Mouse (Mus musculus): ENCODE data around the gene Cutal. TPM values are rescaled to one million over a fixed set of nuclear protein-coding genes. Genes with fewer than 3 reads are reported as not detected.
A peak's percentile ranks its signal among the peaks of the same experiment; 100 is the strongest.

Gene Cutal
- polyA plus RNA-seq, 1 experiment from 2014 or later = 0.23 TPM

DNA sequence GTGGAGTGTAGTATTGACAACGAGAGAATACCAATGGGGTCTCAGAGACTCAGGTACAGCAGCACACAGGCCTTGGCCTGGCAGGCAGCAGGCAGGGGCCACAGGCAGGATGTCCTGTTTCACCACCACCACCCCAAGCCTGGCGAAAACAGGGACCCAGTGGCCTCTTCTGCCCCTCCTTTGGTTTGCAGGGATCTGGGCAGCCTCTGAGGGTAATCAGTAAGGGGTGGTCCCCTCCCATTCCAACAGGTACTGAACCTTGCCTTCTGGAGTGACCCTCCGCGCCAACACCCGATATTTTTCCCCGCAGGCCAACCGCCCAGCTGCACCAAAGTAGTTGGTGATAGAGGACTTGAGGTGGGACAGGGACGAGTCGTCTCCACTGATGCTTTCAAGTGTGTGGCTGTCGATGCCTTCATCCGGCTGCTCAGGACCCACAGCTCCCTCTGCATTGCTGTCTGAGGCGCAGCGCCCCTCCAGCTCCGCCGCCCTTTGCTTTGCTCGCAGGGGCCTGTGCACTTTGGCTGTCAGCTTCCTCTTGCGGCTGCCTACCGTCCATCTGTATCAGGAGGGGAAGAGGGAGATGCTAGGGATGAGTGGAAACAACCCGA is 21.4 kb downstream of the Cutal start:
- no peaks in the 10 kb centered on the region for H3K36me3 ChIP-seq
- no peaks in the 10 kb centered on the region for H3K27me3 ChIP-seq
- H3K9ac ChIP-seq = no peak overlapping the region
- no peak overlapping the region for H3K4me2 ChIP-seq (replicated peaks)
- H3K9me3 ChIP-seq (replicated peaks) = no peaks in the 10 kb centered on the region
- H3K4me1 ChIP-seq = no peaks in the 10 kb centered on the region
- no peak overlapping the region for H3K27ac ChIP-seq
- WGBS = 78% methylated on average over 19 of the region's 19 CpGs
- ATAC-seq (ENCODE audit: low FRiP score) = no peak
- no peak overlapping the region for H3K4me3 ChIP-seq

DNA sequence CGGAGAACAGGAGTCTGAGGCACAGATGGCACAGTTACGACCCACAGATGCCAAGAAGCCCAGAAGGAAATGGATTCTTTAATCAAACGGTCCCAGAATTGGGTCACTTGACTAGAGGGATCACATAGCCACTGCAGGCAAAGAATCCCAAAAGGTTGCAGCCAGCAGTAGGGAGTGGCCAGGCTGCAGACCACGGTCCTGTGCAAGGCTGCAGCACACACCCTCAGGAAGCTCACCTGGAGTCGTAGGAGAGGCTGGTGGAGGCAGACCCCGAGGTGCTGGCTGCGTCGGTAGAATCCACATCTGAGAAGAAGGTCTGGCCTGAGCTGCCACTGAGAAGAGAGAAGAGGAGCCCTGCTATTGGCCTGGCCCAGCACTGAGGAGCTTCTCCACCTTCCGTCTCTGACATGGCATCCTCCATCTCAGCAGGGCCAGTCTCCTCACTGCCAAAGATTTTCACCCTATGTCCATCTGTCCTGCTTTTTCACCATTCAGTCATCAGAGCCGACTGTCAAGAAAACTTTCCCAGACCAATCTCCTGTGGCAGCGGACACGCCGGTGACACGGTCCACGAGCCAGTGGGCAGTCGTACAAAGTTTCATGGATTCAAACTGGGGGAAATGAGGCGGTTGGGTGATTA is 22.7 kb downstream of the Cutal start:
- ATAC-seq (ENCODE audit: low FRiP score) = no peak
- no peaks in the 10 kb centered on the region for H3K27me3 ChIP-seq
- no peak overlapping the region for H3K4me3 ChIP-seq
- no peak overlapping the region for H3K4me2 ChIP-seq (replicated peaks)
- no peak overlapping the region for H3K27ac ChIP-seq
- no peaks in the 10 kb centered on the region for H3K36me3 ChIP-seq
- no peaks in the 10 kb centered on the region for H3K9me3 ChIP-seq (replicated peaks)
- H3K4me1 ChIP-seq = no peaks in the 10 kb centered on the region
- WGBS = 84% methylated on average over 17 of the region's 17 CpGs
- no peak overlapping the region for H3K9ac ChIP-seq

DNA sequence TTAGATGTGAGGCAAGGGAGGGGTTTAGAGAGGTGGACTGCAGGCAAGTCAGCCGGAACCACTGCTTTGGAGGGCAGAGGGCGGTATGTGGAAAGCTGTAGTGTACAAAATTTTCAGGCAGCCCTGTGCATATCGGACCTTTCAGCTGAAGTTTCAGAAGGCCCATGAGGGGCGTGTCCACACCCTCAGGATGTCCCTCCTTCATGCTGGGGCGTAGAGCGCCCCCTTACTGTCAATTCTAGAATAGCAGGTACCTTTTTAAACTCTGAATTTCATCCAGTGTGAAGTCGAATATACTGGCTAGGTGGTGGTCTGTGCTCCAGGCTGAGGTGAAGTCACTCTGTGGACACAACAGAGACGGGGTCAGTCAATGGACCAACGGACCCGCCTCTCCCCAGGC is 23.6 kb downstream of the Cutal start:
- WGBS = 26% methylated on average over 10 of the region's 10 CpGs
- no peaks in the 10 kb centered on the region for H3K4me1 ChIP-seq
- H3K9ac ChIP-seq = no peak overlapping the region
- ATAC-seq (ENCODE audit: low FRiP score) = no peak
- no peaks in the 10 kb centered on the region for H3K36me3 ChIP-seq
- no peaks in the 10 kb centered on the region for H3K9me3 ChIP-seq (replicated peaks)
- H3K4me3 ChIP-seq = no peak overlapping the region
- no peak overlapping the region for H3K4me2 ChIP-seq (replicated peaks)
- H3K27ac ChIP-seq = no peak overlapping the region
- H3K27me3 ChIP-seq = no peaks in the 10 kb centered on the region

DNA sequence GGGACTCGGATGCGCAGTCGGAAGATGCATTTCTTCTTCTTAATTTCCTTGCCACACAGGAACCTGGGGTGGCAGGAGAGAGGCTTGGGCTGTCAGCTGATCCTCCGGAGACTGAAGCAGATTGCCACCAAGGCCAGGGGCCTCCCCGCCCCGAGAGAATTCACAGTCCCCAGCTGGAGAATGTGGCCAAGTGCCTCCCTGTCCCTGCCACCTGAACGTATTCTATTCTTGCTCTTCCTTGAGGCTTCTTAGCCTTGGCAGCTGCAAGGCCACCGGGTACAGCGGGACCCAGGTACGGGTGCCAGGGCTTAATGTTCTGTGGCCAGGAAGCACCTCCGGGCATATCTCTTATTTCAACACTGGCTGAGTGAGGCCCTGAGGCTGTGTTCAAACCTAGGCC is 25.5 kb downstream of the Cutal start:
- Histone ChIP-seq H3K4me1 (peaks cover 7% of the 10 kb centered on the region), H3K27ac (no peak overlapping the region), H3K9me3 (replicated peaks) (no peaks in the 10 kb centered on the region), H3K36me3 (no peaks in the 10 kb centered on the region), H3K9ac (no peak overlapping the region), H3K4me2 (replicated peaks) (no peak overlapping the region), H3K27me3 (no peaks in the 10 kb centered on the region), H3K4me3 (no peak overlapping the region)
- 87% methylated on average over 11 of the region's 11 CpGs for WGBS
- no peak for ATAC-seq (ENCODE audit: low FRiP score)

DNA sequence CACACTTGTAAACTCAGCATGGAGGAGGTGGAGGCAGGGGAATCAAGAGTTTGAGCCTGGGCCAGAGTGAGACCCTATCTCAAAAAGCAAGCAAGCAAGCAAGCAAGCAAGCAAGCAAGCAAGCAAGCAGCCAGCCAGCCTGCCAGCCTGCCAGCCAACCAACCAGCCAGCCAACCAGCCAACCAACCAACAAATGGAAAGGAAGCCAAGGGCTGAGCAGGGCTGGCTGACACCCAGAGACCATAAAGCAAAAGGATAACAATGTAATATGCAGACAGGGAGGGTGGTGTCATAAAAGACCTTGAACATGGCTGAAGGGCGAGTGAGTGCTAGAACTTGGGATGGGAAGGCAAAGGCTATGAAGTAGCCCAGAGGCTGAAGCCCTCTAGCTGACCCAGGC is 26.2 kb downstream of the Cutal start:
- no peaks in the 10 kb centered on the region for H3K27me3 ChIP-seq
- no peaks in the 10 kb centered on the region for H3K36me3 ChIP-seq
- H3K9ac ChIP-seq = no peak overlapping the region
- 91% methylated on average over 1 of the region's 1 CpGs for WGBS
- no peak overlapping the region for H3K4me3 ChIP-seq
- no peak for ATAC-seq (ENCODE audit: low FRiP score)
- H3K27ac ChIP-seq = no peak overlapping the region
- peaks cover 9% of the 10 kb centered on the region for H3K4me1 ChIP-seq
- no peak overlapping the region for H3K4me2 ChIP-seq (replicated peaks)
- no peaks in the 10 kb centered on the region for H3K9me3 ChIP-seq (replicated peaks)

DNA sequence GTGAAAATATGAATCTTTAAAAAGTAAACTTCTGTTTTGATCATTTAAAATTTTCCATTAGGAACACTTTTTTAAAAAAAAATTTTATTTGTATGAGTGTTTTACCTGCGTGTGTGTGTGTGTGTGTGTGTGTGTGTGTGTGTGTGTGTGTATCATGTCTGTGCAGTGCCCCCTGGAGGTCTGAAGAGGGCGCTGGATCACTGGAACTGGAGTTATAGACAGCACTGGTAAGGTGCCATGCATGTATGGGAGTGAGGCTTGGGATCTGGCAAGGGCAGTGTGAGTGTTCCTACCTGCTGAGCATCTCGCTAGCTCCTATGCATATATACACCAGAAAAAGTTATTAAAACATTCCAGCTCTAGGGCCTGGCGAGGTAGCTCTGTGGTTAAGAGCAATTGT is 27.5 kb downstream of the Cutal start:
- no peak for ATAC-seq (ENCODE audit: low FRiP score)
- 80% methylated on average over 4 of the region's 4 CpGs for WGBS
- no peak overlapping the region for H3K27ac ChIP-seq

DNA sequence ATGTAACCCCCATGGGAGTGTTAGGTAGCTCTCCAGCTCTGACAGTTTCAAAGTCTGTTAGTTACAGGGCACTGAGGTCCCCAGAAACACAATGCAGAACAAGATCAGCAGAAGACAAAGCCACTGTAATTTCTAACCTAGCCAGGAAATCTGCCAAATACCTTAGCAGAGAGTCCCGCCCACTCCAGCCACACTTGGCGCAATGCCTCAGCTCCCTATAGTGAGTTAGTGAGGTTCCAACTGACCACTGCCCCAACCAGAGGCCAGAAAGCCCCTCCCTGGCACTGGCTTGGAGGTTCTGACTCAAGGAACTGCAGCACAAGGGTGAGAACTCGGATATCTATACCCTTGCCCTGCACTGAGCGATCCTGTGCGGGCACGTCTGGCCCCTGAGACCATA is 28.5 kb downstream of the Cutal start:
- Histone ChIP-seq H3K27me3 (no peaks in the 10 kb centered on the region), H3K9me3 (replicated peaks) (no peaks in the 10 kb centered on the region), H3K4me3 (no peak overlapping the region), H3K4me1 (peaks cover 15% of the 10 kb centered on the region), H3K36me3 (no peaks in the 10 kb centered on the region), H3K27ac (no peak overlapping the region), H3K4me2 (replicated peaks) (no peak overlapping the region), H3K9ac (no peak overlapping the region)
- no peak for ATAC-seq (ENCODE audit: low FRiP score)
- 87% methylated on average over 6 of the region's 6 CpGs for WGBS

More for the DNA sequence above, 27.5 kb downstream of the Cutal start:
- no peaks in the 10 kb centered on the region for H3K27me3 ChIP-seq
- H3K4me3 ChIP-seq = no peak overlapping the region
- no peaks in the 10 kb centered on the region for H3K36me3 ChIP-seq
- no peaks in the 10 kb centered on the region for H3K9me3 ChIP-seq (replicated peaks)
- peaks cover 11% of the 10 kb centered on the region for H3K4me1 ChIP-seq
- H3K9ac ChIP-seq = no peak overlapping the region
- no peak overlapping the region for H3K4me2 ChIP-seq (replicated peaks)

DNA sequence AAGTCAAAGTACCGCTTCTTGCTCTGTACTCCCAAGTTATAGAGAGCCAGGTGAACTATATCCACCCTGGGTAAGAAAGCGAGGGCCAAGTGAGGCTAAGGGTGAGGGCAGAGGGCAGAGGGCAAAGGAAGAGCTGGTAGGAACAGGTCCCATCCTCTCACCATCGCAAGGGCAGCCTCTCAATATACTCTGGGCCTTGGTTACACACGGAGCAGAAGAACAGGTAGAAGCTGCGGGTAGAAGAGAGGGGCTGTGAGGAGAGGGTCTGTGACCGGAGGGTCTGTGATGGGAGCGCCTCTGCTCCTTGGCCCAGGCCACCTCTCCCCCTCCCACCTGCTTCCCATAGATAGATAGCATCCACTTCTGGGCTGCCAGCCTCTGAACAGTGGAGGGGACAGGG is 29.0 kb downstream of the Cutal start:
- Histone ChIP-seq H3K27ac (no peak overlapping the region), H3K36me3 (no peaks in the 10 kb centered on the region), H3K9ac (no peak overlapping the region), H3K4me1 (peaks cover 15% of the 10 kb centered on the region), H3K27me3 (no peaks in the 10 kb centered on the region), H3K4me2 (replicated peaks) (no peak overlapping the region), H3K4me3 (no peak overlapping the region), H3K9me3 (replicated peaks) (no peaks in the 10 kb centered on the region)
- WGBS = 83% methylated on average over 7 of the region's 7 CpGs
- no peak for ATAC-seq (ENCODE audit: low FRiP score)

DNA sequence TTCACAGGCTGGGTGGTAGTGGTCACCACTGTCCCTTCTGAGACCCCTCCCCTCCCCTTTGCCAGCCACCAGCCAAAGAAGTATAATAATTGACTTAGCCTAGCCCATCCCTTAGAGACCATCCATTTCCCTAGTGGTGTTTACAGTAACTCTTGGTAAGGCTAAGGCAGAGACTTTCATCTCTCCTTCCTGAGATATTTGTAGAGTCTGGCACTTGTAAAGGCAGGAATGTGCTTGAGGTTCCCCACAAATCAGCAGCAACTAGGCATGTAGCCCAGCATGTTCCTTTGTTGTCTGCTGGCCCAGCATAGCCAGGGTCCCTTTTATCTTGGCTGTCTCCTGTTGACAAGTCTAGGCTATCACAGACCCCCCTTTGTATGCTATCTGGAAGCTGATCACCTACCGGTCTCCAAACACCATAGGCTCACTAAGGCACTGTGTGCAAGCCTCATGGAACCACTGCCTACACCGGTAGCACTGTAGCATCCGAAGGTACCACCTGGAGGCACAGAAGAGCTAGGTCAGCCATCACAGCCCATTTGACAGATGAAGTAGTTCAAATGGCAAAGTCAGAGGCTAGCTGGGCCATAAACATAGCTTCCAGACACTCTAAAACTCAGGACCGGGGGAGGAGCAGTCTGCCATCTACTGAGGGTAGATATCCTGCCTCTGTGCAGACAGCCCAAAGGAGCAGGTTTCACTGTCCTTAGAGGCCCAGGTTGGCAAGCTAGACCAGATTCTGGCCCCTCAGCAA is 29.6 kb downstream of the Cutal start:
- Histone ChIP-seq H3K27ac (peak overlapping the region; percentile 55; the same call in 1 of the 2 replicates), H3K36me3 (no peaks in the 10 kb centered on the region), H3K4me2 (replicated peaks) (peak overlapping the region; percentile 56), H3K4me3 (peak overlapping the region; percentile 32), H3K9me3 (replicated peaks) (no peaks in the 10 kb centered on the region), H3K27me3 (no peaks in the 10 kb centered on the region), H3K4me1 (peaks cover 15% of the 10 kb centered on the region), H3K9ac (no peak overlapping the region)
- ATAC-seq (ENCODE audit: low FRiP score) = no peak
- 66% methylated on average over 4 of the region's 4 CpGs for WGBS

DNA sequence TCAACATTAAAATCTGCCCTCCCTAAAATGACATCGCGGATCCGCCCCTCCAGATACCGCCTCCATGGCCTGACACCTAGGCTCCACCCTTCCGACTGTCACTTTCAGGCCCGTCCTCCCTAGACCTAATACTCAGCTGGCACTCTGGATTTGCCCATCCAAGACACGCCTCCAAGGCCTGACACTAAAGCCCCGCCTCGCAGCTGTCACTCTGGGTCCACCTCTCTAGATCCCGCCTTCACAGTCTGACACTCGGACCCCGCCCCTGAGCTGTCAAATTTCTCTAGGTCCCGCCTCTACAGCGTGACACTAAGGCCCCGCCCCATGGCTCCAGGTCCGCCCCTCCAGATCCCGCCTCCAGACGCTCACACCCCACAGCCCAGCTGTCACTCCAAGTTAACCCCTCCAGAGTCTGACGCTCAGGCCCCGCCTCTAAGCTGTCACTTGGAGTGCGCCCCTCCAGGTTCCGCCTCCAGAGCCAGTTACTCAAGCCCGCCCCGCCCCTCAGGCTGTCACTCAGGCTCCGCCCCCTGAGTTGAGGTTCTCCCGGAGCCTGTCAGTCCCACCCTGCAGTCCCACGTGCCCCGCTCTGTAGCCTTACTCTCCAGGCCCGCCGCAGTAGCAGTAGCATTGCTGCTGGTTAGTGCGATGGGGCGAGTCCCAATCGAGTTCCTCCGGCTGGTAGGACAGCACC is 30.8 kb downstream of the Cutal start:
- ATAC-seq (ENCODE audit: low FRiP score) = peak; percentile 96
- H3K9me3 ChIP-seq (replicated peaks) = no peaks in the 10 kb centered on the region
- H3K36me3 ChIP-seq = no peaks in the 10 kb centered on the region
- H3K4me2 ChIP-seq (replicated peaks) = peak overlapping the region; percentile 56
- no peaks in the 10 kb centered on the region for H3K27me3 ChIP-seq
- H3K9ac ChIP-seq = 0 out of 2 replicates have a peak overlapping the region, but pooled peaks have one; percentile 27
- peak overlapping the region; percentile 55 for H3K27ac ChIP-seq
- peaks cover 15% of the 10 kb centered on the region for H3K4me1 ChIP-seq
- 1% methylated on average over 34 of the region's 34 CpGs for WGBS
- peak overlapping the region; percentile 32 for H3K4me3 ChIP-seq

DNA sequence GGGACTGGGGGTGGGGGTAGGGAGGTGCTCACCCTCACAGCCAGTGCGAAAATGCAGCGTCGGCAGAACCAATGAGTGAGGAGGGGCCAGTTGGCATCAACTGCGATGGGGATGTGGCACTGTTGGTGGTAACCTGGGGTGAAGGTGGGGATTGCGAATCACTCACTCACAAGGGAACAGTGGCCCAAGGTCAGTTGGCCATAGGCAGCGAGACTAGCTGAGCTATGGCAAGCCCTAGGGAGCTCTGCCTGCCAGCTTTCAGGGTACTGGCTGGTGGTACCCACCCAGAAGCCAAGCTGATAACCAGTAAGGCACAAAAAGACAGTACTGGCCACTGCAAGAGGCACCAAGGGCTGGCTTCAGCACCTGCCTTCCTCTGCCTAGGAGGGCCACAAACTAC is 32.2 kb downstream of the Cutal start:
- no peak for ATAC-seq (ENCODE audit: low FRiP score)
- Histone ChIP-seq H3K4me2 (replicated peaks) (no peak overlapping the region), H3K27me3 (peaks cover 3% of the 10 kb centered on the region; the same call in 1 of the 2 replicates), H3K36me3 (no peaks in the 10 kb centered on the region), H3K27ac (no peak overlapping the region), H3K4me3 (no peak overlapping the region), H3K9ac (no peak overlapping the region), H3K4me1 (peaks cover 15% of the 10 kb centered on the region), H3K9me3 (replicated peaks) (no peaks in the 10 kb centered on the region)
- 58% methylated on average over 6 of the region's 6 CpGs for WGBS

DNA sequence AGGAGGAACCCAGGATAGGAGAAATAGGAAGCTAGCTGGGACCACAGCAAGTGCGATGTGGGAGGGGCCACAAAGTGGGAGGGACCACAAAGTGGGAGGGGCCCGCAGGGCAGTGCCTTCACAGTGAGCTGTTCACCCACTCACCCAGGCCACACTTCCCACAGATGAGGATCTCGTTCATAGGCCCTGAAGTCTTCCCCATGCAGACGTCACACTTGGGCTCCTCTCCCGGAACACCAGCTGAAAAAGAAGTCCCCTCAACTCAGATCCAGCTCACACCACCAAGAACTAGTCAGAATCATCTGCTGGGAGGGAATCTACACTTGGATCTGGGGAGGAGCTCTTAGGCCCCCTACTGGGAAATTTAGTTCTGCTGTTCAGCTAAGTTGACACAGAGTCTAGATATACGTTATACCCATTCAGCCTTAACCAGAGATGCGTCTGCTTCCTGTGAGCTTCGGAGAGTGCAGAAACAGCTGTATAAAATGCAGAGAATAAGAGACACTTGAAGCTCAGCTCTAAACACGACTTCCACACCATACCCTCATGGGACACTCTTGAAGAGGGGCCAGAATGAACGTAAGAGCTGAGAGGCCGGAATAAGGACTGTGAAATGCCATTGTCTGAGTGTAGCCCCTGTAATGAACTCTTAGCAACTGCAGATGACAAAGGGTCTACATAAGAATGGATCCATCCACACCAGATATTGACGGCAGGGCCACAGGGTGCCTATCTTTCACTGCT is 32.8 kb downstream of the Cutal start:
- H3K4me1 ChIP-seq = peaks cover 15% of the 10 kb centered on the region
- no peaks in the 10 kb centered on the region for H3K36me3 ChIP-seq
- no peak for ATAC-seq (ENCODE audit: low FRiP score)
- H3K27me3 ChIP-seq = peaks cover 8% of the 10 kb centered on the region
- no peak overlapping the region for H3K9ac ChIP-seq
- no peak overlapping the region for H3K4me2 ChIP-seq (replicated peaks)
- no peak overlapping the region for H3K27ac ChIP-seq
- 44% methylated on average over 12 of the region's 12 CpGs for WGBS
- H3K4me3 ChIP-seq = no peak overlapping the region
- no peaks in the 10 kb centered on the region for H3K9me3 ChIP-seq (replicated peaks)
